Mouse (Mus musculus) CD4-positive, CD25-positive, alpha-beta regulatory T cell, adult 2 months (primary cell): ENCODE results near the gene Serpinc1.

ENCODE experiments used
- DNase-seq: peaks from one replicate; pipeline ENCODE4 v3.0.0-alpha.2; 2012; ENCODE audit warnings: low read depth, low spot score

Gene Serpinc1

GRCm38 (mm10) chr1:161046972-161047371 lies 68.6 kb downstream of the Serpinc1 start:
- no peak for DNase-seq
